Mouse (Mus musculus) heart, postnatal 0 days (tissue): ENCODE measurements around the gene Arid5a. TPM values are rescaled to one million over a fixed set of nuclear protein-coding genes. Genes with fewer than 3 reads are reported as not detected.

Source experiments
- ATAC-seq: fragments of 200-750 bp; cut with Nextera tagmentation; 2 replicates; pipeline ENCODE4 v1.8.0; 2017; ENCODE audit warnings: low read depth, moderate number of reproducible peaks, moderate library complexity; ENCODE audit not compliant: insufficient read depth
- DNase-seq: peaks from one replicate; pipeline ENCODE4 v3.0.0-alpha.2; 2016; ENCODE audit warnings: low spot score
- H3K27ac ChIP-seq: fragments of 300-500 bp; sonication (generic); 2 replicates; pipeline ENCODE4 v1.5.1; 2014; ENCODE audit warnings: low read depth, mild to moderate bottlenecking
- H3K27me3 ChIP-seq: fragments of 300-500 bp; sonication (generic); 2 replicates; pipeline ENCODE4 v1.6.1; 2014; ENCODE audit warnings: low read length, mixed read lengths; ENCODE audit not compliant: control insufficient read depth, insufficient read depth
- H3K36me3 ChIP-seq: fragments of 300-500 bp; sonication (generic); replicated peaks from 2 replicates; pipeline ENCODE4 v1.6.1; 2014; ENCODE audit warnings: low read length, mixed read lengths; ENCODE audit not compliant: control insufficient read depth, insufficient read depth
- H3K4me1 ChIP-seq: fragments of 300-500 bp; sonication (generic); 2 replicates; pipeline ENCODE4 v1.6.1; 2014; ENCODE audit warnings: antibody characterized with exemption; ENCODE audit not compliant: control insufficient read depth, insufficient read depth
- H3K4me2 ChIP-seq: fragments of 300-500 bp; sonication (generic); 2 replicates; pipeline ENCODE4 v1.6.1; 2014; ENCODE audit warnings: low read depth, mild to moderate bottlenecking, low read length, moderate library complexity
- H3K4me3 ChIP-seq: fragments of 300-500 bp; sonication (generic); 2 replicates; pipeline ENCODE4 v1.5.1; 2014; ENCODE audit warnings: low read depth, low read length
- H3K9ac ChIP-seq: fragments of 300-500 bp; sonication (generic); replicated peaks from 2 replicates; pipeline ENCODE4 v1.6.1; 2014; ENCODE audit warnings: low read depth, low read length, mixed read lengths
- H3K9me3 ChIP-seq: fragments of 300-500 bp; sonication (generic); replicated peaks from 2 replicates; pipeline ENCODE4 v1.6.1; 2016; ENCODE audit warnings: low read length; ENCODE audit not compliant: control insufficient read depth
- CTCF ChIP-seq: IDR thresholded peaks from 2 replicates; pipeline ENCODE4 v1.5.1; 2016; ENCODE audit warnings: antibody characterized with exemption, control low read depth, low read depth
- EP300 ChIP-seq: IDR thresholded peaks from 2 replicates; pipeline ENCODE4 v1.6.1; 2016; ENCODE audit warnings: antibody characterized with exemption, low read depth
- WGBS: fragments of 180-500 bp; shearing (Covaris S2); extraction: QIAGEN DNeasy Blood & Tissue Kit; methylation state at CpG from one replicate; pipeline ENCODE4 v1.1.7; 2014; 5-methylcytosine and 5-hydroxymethylcytosine counted together
- polyA plus RNA-seq: library from polyadenylated mRNA; unstranded; fragments of >200 nt; fragmentation: Nextera tagmentation; extraction: Ambion mirVana; gene quantifications from 2 replicates; pipeline ENCODE4 v1.2.1, GENCODE M21; 2015
- total RNA-seq: library from RNA; depleted of rRNA; stranded (reverse); fragments of >200 nt; gene quantifications from 2 replicates; pipeline ENCODE4 v1.2.3, GENCODE M21; 2014; ENCODE audit warnings: low replicate concordance

Gene Arid5a
- total and polyA plus RNA-seq, 2 experiments from 2014 or later, result 8.5 to 13.7 TPM

DNA sequence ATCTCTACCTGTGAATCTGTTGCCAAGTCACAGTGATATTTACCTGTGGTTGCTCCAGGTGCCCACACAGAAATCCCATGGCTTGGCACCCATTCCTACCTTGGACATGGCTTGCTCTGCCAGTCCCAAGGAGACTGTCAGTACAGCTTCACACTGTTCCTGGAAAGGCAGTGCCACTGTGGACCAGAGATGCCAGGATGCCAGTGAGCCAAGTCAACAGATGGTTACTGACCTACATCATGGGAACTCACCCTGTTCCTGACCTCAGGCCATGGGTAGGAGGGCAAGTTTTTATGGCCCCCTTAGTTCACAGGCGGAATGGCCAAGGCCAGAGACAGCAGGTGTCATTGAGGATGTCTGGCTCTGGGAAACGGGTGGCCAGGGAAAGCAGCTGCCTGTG lies 13.6 kb downstream of the Arid5a start:
- no peak overlapping the region for H3K4me3 ChIP-seq
- H3K4me2 ChIP-seq, result no peak overlapping the region
- ATAC-seq (no peak), DNase-seq (no peak)
- 76% methylated on average over 2 of the region's 2 CpGs for WGBS
- TF ChIP-seq CTCF (no peak), EP300 (no peak)
- H3K9me3 ChIP-seq, result no peaks in the 10 kb centered on the region
- no peak overlapping the region for H3K9ac ChIP-seq
- H3K36me3 ChIP-seq, result peaks cover 45% of the 10 kb centered on the region
- no peak overlapping the region for H3K27ac ChIP-seq
- no peaks in the 10 kb centered on the region for H3K27me3 ChIP-seq
- no peaks in the 10 kb centered on the region for H3K4me1 ChIP-seq

- no peak overlapping the region for H3K27ac ChIP-seq
- TF ChIP-seq EP300, result no peak
- peak; percentile 25 for TF ChIP-seq CTCF
- H3K4me2 ChIP-seq, result no peak overlapping the region
- no peaks in the 10 kb centered on the region for H3K4me1 ChIP-seq
- DNase-seq (no peak), ATAC-seq (no peak)
- H3K36me3 ChIP-seq, result peaks cover 43% of the 10 kb centered on the region
- no peak overlapping the region for H3K4me3 ChIP-seq
- WGBS, result 67% methylated on average over 11 of the region's 11 CpGs
- H3K9ac ChIP-seq, result no peak overlapping the region
- no peaks in the 10 kb centered on the region for H3K27me3 ChIP-seq
- no peaks in the 10 kb centered on the region for H3K9me3 ChIP-seq
Measured at GRCm38 (mm10) chr1:36321829-36322573, 14.5 kb downstream of the Arid5a start.

- H3K4me3 ChIP-seq, result no peak overlapping the region
- H3K4me1 ChIP-seq, result no peaks in the 10 kb centered on the region
- H3K36me3 ChIP-seq, result peaks cover 33% of the 10 kb centered on the region
- no peak overlapping the region for H3K27ac ChIP-seq
- H3K27me3 ChIP-seq, result no peaks in the 10 kb centered on the region
- 42% methylated on average over 9 of the region's 9 CpGs for WGBS
- no peak overlapping the region for H3K9ac ChIP-seq
- H3K9me3 ChIP-seq, result no peaks in the 10 kb centered on the region
- ATAC-seq (no peak), DNase-seq (no peak)
- H3K4me2 ChIP-seq, result no peak overlapping the region
- TF ChIP-seq CTCF (no peak), EP300 (no peak)
Measured at GRCm38 (mm10) chr1:36323076-36323475, 15.5 kb downstream of the Arid5a start.

DNA sequence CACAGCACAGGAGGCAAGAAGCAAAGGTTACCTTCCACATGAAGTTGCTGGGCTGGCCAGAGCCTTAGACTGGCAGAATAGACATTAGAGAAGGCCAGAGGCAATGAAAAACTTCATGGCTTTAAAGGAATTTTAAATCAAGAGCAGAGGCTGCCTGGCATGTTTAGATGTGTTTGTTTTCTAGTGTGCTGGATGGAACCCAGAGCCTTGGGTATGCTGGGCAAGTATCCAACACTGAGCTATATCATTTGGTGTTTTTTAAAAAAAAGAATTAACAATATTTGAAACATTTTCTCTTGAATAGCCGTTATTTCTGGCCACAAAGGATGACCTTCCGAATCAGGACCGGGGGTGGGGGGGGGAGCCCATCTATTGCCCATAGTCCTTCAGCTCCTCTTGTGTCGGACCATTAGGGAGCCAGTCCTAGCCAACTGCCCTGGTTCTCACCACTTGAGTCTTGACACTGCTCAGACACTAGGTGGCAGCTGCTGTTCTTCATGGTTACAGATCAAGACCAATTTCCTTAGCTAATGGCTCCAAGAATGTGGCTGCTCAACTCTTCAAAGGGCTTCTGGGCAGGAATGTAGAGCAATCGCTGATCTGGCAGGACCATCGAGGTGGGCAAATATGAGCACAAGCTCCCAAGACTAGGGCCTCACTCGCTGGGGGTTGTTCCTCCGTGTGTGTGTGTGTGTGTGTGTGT lies 16.4 kb downstream of the Arid5a start:
- Histone ChIP-seq H3K4me1 (no peaks in the 10 kb centered on the region), H3K9ac (no peak overlapping the region), H3K4me2 (no peak overlapping the region), H3K4me3 (no peak overlapping the region), H3K27me3 (no peaks in the 10 kb centered on the region), H3K27ac (no peak overlapping the region), H3K36me3 (peaks cover 28% of the 10 kb centered on the region), H3K9me3 (no peaks in the 10 kb centered on the region)
- WGBS, result 33% methylated on average over 8 of the region's 8 CpGs
- no peak for TF ChIP-seq EP300
- peak; percentile 77 for TF ChIP-seq CTCF
- ATAC-seq, result peak; percentile 73
- DNase-seq, result peak; percentile 81

DNA sequence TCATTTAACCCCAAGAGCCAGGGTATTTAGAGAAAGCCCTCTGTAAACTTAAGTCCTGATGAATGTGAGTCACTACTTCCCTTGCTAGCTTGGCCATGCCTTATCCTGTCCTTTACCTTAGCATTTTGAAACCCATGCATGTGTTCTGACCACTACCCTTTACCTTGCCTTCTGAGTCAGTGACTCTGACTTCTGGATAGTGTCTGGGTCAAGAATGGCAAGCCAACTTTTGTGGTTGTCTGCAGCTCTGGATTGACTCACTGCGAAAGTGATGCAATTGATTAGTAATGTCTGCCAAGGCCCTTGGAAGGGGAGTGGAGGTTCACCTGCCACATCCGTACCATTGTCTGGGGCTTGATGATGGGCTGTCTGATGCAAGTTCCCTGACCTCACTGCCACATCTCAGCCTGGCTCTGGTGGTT lies 18.4 kb downstream of the Arid5a start:
- no peaks in the 10 kb centered on the region for H3K4me1 ChIP-seq
- H3K36me3 ChIP-seq, result peaks cover 8% of the 10 kb centered on the region
- no peak overlapping the region for H3K27ac ChIP-seq
- DNase-seq (no peak), ATAC-seq (no peak)
- no peaks in the 10 kb centered on the region for H3K9me3 ChIP-seq
- H3K9ac ChIP-seq, result no peak overlapping the region
- no peak overlapping the region for H3K4me2 ChIP-seq
- no peak for TF ChIP-seq EP300
- no peak for TF ChIP-seq CTCF
- H3K27me3 ChIP-seq, result no peaks in the 10 kb centered on the region
- WGBS, result 89% methylated on average over 2 of the region's 2 CpGs
- no peak overlapping the region for H3K4me3 ChIP-seq
